Mouse (Mus musculus) heart, adult 18-20 months (tissue): ENCODE measurements around the gene Gm21409. TPM values are rescaled to one million over a fixed set of nuclear protein-coding genes. Genes with fewer than 3 reads are reported as not detected.
"Not testable (repeated sequence)": the region's sequence is repeated elsewhere in the genome, so short reads cannot be mapped to it uniquely, and the experiment has no call there.

ENCODE experiments used
- DNase-seq, 2 experiments: peaks; one replicate each; pipeline ENCODE4 v3.0.0; 2021 to 2022; ENCODE audit warnings: mixed read lengths in 1 of 2
- long read RNA-seq, 2 experiments: library from polyadenylated mRNA; stranded (forward); transcript quantifications; one replicate each; pipeline ENCODE4 v2.0.0; 2021
- total RNA-seq, 2 experiments: library from RNA; stranded (reverse); gene quantifications; 2 replicates each; pipeline ENCODE4 v1.2.3; 2021

Gene Gm21409
- not detected for total RNA-seq
- long read RNA-seq, experiment 1, result 0 reads
- long read RNA-seq, experiment 2, result 0 reads

DNA sequence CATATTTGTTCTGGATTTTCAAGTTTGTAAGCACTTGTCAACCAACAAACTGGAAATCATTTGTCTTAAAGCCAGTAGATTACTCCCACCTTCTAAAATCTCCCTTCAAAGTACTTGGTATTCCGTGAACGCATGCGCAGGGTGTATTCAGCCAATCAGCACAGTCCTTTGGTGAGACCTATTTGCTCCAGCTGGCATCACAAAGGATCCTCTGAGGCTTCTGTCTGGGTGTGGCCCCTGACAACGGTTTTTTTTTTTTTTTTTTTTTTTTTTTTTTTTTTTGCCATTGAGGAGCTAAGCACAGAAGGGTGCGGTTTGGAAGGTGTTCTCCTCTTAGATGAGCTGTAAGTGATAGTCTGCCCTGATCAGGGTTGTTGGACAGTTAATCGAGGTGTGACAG is at the start of gene Gm21409:
Gene Gm21409, plus strand, starts transcription at position 301 of the 400 bp plus-strand sequence.
- DNase-seq, result not testable (repeated sequence)

Other genes starting within 250 kb of the Gm21409 start
- gene Gm21394, start 181.8 kb upstream of the Gm21409 start, total RNA-seq, result not detected